Mouse (Mus musculus) hindbrain, embryonic 10.5 days (tissue): ENCODE measurements around the gene Rgs5. TPM values are rescaled to one million over a fixed set of nuclear protein-coding genes. Genes with fewer than 3 reads are reported as not detected.

Source experiments
- DNase-seq: peaks from one replicate; pipeline ENCODE4 v3.0.0-alpha.2; 2017; ENCODE audit warnings: low spot score
- H3K27ac ChIP-seq: fragments of 300-500 bp; sonication (generic); 2 replicates; pipeline ENCODE4 v1.5.1; 2016; ENCODE audit warnings: mild to moderate bottlenecking, moderate library complexity
- H3K27me3 ChIP-seq: fragments of 300-500 bp; sonication (generic); 2 replicates; pipeline ENCODE4 v1.6.1; 2016; ENCODE audit warnings: mild to moderate bottlenecking; ENCODE audit not compliant: poor library complexity, insufficient read depth, severe bottlenecking
- H3K36me3 ChIP-seq: fragments of 300-500 bp; sonication (generic); 2 replicates; pipeline ENCODE4 v1.6.1; 2016; ENCODE audit warnings: mild to moderate bottlenecking, moderate library complexity
- H3K4me1 ChIP-seq: fragments of 300-500 bp; sonication (generic); replicated peaks from 2 replicates; pipeline ENCODE4 v1.6.1; 2016; ENCODE audit warnings: mild to moderate bottlenecking
- H3K4me3 ChIP-seq: fragments of 300-500 bp; sonication (generic); 2 replicates; pipeline ENCODE4 v1.5.1; 2016; ENCODE audit warnings: mild to moderate bottlenecking, moderate library complexity
- H3K9me3 ChIP-seq: fragments of 300-500 bp; sonication (generic); 2 replicates; pipeline ENCODE4 v1.6.1; 2016; ENCODE audit warnings: mild to moderate bottlenecking, moderate library complexity
- WGBS: fragments of 180-500 bp; shearing (Covaris S2); methylation state at CpG from one replicate; pipeline ENCODE4 v1.1.7; 2016; 5-methylcytosine and 5-hydroxymethylcytosine counted together
- polyA plus RNA-seq: library from polyadenylated mRNA; unstranded; fragments of >200 nt; fragmentation: Nextera tagmentation; extraction: Ambion mirVana; gene quantifications from 2 replicates; pipeline ENCODE4 v1.2.1, GENCODE M21; 2016

Rgs5 gene
- polyA plus RNA-seq, 1 experiment from 2014 or later: 1.4 TPM

DNA sequence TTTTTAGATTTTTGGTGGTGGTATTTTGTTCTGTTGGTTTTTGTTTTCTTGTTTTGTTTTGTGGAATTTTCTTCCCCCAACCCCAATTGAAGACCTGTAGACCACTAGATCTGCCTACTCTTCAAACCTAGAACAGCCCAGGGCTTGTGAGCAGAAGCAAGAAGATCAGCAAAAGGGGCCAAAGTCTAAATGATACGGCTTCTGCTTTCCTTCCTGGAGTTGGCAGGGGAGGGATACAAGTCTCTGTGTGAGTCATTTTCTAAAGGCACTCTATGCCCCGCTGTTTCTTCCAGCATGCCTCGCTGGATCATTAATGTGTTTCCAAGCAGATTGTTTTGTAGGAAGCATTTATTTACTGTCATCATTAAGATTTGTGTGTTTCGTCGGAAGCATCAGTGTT, 85.8 kb downstream of the Rgs5 start:
- no peaks in the 10 kb centered on the region for H3K9me3 ChIP-seq
- no peak for DNase-seq
- H3K36me3 ChIP-seq: no peaks in the 10 kb centered on the region
- H3K4me3 ChIP-seq: no peak overlapping the region
- WGBS: 87% methylated on average over 5 of the region's 5 CpGs
- no peaks in the 10 kb centered on the region for H3K4me1 ChIP-seq
- no peaks in the 10 kb centered on the region for H3K27me3 ChIP-seq
- H3K27ac ChIP-seq: no peak overlapping the region

Other genes with a start within 250 kb of the Rgs5 start
- gene Nuf2, start 124.0 kb upstream of the Rgs5 start, polyA plus RNA-seq: 67.6 and 75.7 TPM in 2 replicates
- 14.9 and 25.3 TPM in 2 replicates for gene Rgs4, start 92.1 kb downstream of the Rgs5 start, polyA plus RNA-seq